Mouse (Mus musculus) ovary, postnatal 14 days (tissue): ENCODE measurements around the gene Cpt1a.

ENCODE experiments used
- DNase-seq: peaks from one replicate; pipeline ENCODE4 v3.0.0; 2022; ENCODE audit warnings: low spot score

Cpt1a gene

DNA sequence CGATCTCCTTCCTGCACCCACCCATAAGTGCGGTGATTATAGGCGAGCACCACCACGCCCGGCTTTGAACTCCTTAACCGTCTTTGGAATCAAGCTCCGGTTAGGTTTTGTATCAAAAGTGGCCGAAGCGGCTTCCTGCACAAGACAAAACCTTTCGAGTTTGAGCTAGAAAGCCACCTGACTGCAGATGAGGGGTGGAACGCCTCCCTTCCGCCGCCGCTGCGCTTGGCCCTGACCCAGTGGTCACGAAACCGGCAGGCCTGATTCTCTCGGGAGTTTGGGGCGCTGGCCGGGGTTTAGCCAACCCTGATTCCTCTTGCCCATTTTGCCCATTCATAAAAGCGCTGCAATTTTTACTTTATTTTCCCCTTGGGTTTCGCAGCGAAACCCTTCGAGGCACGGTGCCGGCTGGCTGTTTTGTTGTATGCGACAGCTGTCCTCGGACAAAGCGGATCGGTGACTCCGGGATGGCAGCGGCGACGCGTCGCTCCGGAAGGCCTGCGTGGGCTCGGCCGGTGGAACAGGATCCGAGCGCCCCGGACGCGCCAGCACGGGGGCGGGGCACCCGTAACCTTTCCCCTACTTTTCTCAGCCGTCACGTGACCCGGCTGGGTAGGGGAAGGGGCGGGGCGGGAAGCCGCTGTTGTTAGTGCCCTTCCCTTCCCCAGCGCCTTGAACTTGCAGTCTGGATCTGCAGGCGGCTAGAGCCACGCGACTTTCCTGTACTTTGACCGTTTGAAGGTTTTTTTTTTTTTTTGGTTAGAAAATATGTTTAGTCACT is 3.0 kb downstream of the Cpt1a start:
- peak; percentile 86 for DNase-seq

DNA sequence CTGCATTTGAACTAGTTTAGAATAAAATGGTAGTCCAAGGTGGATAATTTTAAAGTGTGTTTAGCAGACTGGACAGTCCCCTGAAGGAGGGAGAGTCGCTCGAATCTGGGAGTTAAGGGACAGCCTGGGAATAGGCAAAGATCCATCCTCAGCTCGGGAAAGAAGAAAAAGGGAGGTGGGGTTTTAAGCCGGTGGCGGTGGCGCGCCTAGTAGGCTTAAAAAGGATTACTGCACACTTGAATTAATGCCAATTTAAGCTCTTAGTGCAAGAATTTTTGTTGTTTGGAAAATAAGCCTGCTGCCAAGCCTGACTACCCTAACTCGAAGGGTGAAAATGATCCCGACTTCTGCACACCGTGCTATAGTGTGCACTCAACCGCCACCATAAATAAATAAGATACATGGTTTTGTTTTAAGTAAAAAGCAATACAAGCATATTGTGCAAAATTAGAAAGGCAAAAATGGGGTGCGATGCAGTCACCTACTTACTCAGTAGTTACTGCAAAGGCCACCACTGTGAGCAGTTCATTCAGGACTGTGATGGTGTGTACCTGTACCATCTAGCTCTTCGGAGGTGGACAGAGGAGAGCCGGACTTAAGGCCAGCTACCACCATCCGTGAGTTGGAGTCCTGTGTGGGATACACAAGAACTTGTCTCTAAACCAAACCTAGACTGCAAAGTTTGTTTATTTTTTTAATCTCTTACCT is 3.8 kb downstream of the Cpt1a start:
- DNase-seq: peak; percentile 18

- no peak for DNase-seq
Measured at GRCm38 (mm10) chr19:3326479-3327047, 4.4 kb downstream of the Cpt1a start.

GRCm38 (mm10) chr19:3333247-3333646 is 11.1 kb downstream of the Cpt1a start:
- no peak for DNase-seq

GRCm38 (mm10) chr19:3333694-3334515 is 11.8 kb downstream of the Cpt1a start:
- DNase-seq: no peak

- no peak for DNase-seq
Measured at GRCm38 (mm10) chr19:3334550-3334949, 12.4 kb downstream of the Cpt1a start.

- no peak for DNase-seq
Measured at GRCm38 (mm10) chr19:3335917-3336316, 13.8 kb downstream of the Cpt1a start.

- no peak for DNase-seq
Measured at GRCm38 (mm10) chr19:3336485-3337255, 14.5 kb downstream of the Cpt1a start.

DNA sequence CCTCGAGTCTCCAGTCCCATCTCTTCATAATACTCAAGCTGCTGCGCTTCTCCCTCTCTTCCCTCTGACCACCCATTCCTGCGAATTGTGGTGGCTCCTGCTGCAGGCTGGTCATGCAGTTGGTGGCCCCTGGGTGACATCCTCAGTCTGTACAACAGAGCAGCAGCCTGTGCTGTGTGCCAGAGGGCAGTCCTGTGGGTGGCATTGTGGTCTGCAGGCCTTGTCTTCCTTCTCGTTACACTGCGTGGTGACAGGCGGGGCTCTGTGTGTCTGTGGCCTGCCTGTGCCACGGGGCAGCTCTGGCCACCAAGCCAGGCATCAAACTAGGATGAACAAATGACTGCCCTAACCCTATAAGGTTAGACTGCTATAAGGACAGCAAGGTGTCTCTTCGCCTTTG is 17.1 kb downstream of the Cpt1a start:
- DNase-seq: no peak

- DNase-seq: no peak
Measured at GRCm38 (mm10) chr19:3341021-3341420, 18.9 kb downstream of the Cpt1a start.

- DNase-seq: no peak
Measured at GRCm38 (mm10) chr19:3343929-3344328, 21.8 kb downstream of the Cpt1a start.

GRCm38 (mm10) chr19:3344636-3345544 is 22.8 kb downstream of the Cpt1a start:
- no peak for DNase-seq

DNA sequence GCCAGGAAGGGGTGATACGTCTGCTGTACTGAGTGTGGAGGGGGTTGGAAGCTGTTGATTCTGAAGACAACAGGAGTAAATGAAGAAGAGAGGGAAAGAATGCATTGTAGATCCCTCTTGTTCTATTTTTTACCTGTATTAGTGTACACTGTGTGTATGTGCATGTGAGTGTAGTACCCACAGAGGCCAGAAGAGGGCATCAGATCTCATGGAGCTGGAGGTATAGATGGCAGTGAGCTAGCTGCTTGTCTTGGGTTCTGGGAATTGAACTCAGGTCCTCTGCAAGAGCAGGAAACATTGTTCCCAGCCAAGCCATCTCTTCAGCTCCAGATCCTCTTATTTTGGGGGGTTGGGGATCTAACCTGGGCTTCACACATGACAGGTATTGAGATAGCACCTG is 25.6 kb downstream of the Cpt1a start:
- DNase-seq: no peak

- peak; percentile 67 for DNase-seq
Measured at GRCm38 (mm10) chr19:3353415-3354111, 31.4 kb downstream of the Cpt1a start.

DNA sequence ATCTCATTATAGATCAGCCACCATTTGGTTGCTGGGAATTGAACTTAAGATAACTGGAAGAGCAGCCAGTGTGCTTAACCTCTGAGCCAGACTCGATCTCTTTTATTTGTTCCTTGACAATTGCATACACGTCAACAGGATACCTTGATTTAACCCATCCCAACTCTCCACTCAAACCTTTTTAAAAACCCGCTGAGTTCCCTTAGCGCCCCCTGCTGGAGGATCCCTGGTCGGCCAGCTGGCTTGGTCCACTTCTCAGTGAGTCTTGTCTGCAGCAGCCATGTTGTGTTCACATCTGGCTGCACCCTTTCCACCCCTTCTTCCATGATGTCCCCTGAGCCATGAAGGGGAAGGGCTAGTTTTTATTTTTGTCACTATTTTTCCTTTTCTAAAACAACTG is 33.0 kb downstream of the Cpt1a start:
- no peak for DNase-seq

DNA sequence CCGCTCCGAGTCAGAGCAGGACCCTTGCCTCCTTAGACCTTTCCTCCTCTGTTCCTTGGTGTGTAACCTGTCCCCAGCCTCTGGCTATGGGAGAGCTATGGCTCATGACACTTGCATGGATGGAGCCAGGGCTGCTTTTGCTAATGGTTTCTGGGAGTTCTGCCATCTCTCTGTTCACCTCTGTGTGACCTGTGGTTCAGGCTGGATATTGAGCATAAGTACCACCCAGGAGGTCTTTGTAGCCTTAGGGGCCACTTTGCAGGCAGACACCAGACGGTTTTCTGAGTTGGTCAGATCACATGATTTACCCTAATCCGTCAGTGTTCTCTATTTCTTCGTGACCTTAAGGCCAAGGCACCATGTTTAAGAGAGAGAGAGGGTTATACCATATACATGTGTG is 34.4 kb downstream of the Cpt1a start:
- no peak for DNase-seq

- no peak for DNase-seq
Measured at GRCm38 (mm10) chr19:3357620-3358019, 35.5 kb downstream of the Cpt1a start.

DNA sequence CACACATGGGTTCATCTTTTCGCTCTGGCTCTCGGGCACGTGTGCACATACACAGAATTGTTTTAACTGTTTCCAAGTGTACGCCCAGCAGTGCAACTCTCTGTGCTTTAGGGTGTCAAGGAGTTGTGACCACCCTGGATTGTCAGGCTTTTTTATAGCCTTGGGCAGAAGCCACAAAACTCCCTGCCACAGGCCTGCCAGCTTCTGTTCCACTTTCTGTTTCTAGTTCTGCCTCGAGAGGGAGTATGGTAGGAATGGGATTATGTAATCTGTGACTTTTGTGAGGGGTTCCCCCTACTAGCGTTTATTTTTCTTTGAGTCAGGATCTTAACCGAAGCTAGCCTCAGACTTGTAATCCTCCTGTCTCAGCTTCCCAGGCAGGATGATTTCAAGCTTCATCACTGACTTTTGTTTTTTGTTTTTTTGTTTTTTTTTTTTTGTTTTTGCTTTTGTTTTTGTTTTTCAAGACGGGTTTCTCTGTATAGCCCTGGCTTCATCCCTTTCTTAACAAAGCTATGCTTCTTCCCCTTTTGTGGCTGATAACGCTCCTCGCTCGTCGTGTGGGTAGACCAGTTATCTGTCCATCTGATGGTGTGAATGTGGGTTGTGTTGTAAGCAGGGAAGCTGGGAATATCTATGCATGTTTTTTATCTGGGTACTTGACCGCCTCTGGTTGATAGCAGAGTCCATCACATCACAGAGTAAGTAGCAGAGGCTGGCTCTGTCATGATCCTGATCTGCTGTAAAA is 37.9 kb downstream of the Cpt1a start:
- DNase-seq: no peak

DNA sequence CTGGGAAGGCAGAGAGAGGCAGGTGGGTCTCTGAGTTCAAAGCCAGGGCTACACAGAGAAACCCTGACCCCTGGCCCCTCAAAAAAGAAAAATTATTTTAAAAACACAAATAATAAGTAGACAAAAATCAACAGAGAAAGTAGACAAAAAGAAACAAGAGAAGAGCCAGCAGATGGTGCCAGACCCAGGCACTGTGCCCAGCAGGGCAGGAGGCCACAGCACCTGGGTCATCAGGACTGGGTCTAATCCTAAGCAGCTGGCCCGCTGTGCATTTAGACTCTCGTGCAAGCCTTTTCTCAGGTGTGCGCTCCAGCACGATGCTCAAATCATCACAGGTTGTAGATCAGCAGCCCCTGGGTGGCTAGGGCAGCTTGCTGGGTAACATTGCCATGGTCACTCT is 41.4 kb downstream of the Cpt1a start:
- no peak for DNase-seq
